Mouse (Mus musculus) heart, adult 2 months (tissue): ENCODE measurements around the gene Fam78a. TPM values are rescaled to one million over a fixed set of nuclear protein-coding genes. Genes with fewer than 3 reads are reported as not detected.
"Not testable (repeated sequence)": the region's sequence is repeated elsewhere in the genome, so short reads cannot be mapped to it uniquely, and the experiment has no call there.

ENCODE experiments used
- DNase-seq, 2 experiments: peaks; one replicate each; pipeline ENCODE4 v3.0.0; 2021
- H3K27ac ChIP-seq: fragments of 200-600 bp; 2 replicates; pipeline ENCODE4 v1.8.1; 2022
- H3K27me3 ChIP-seq: fragments of 200-500 bp; 2 replicates; pipeline ENCODE4 v1.6.1; 2012; ENCODE audit warnings: mild to moderate bottlenecking, low read length, inconsistent platforms, mixed read lengths; ENCODE audit not compliant: control insufficient read depth, insufficient read depth
- H3K36me3 ChIP-seq: fragments of 200-500 bp; 2 replicates; pipeline ENCODE4 v1.6.1; 2012; ENCODE audit warnings: low read length, inconsistent platforms; ENCODE audit not compliant: control insufficient read depth, insufficient read depth
- H3K4me1 ChIP-seq: fragments of 200-500 bp; 2 replicates; pipeline ENCODE4 v1.6.1; 2011; ENCODE audit warnings: low read length; ENCODE audit not compliant: control insufficient read depth, insufficient read depth
- H3K4me3 ChIP-seq: fragments of 200-600 bp; 2 replicates; pipeline ENCODE4 v1.8.1; 2022
- H3K79me2 ChIP-seq: fragments of 200-500 bp; replicated peaks from 2 replicates; pipeline ENCODE4 v1.6.1; 2012; ENCODE audit warnings: mild to moderate bottlenecking, inconsistent platforms, low read length, moderate library complexity, mixed read lengths; ENCODE audit not compliant: control insufficient read depth, insufficient read depth
- H3K9ac ChIP-seq: fragments of 200-500 bp; 2 replicates; pipeline ENCODE4 v1.6.1; 2012; ENCODE audit warnings: low read depth, mild to moderate bottlenecking, control low read depth, inconsistent platforms, low read length, mixed read lengths
- CTCF ChIP-seq: fragments of 200-600 bp; IDR thresholded peaks from 2 replicates; pipeline ENCODE4 v1.8.1; 2022; ENCODE audit warnings: antibody characterized with exemption, mild to moderate bottlenecking, moderate library complexity
- EP300 ChIP-seq: fragments of 200-500 bp; IDR thresholded peaks from 2 replicates; pipeline ENCODE4 v1.6.1; 2011; ENCODE audit warnings: low read depth, low read length, control low read depth; ENCODE audit not compliant: insufficient read depth
- POLR2A ChIP-seq: fragments of 200-500 bp; IDR thresholded peaks from 2 replicates; pipeline ENCODE4 v1.6.1; 2011; ENCODE audit warnings: mild to moderate bottlenecking, low read depth, low read length, control low read depth; ENCODE audit not compliant: insufficient read depth
- WGBS: fragments of 180-500 bp; shearing (Covaris S2); methylation state at CpG from one replicate; pipeline ENCODE4 v1.1.7; 2018; 5-methylcytosine and 5-hydroxymethylcytosine counted together
- intact Hi-C: fragments of 180-260 bp; cut with DNase I; formaldehyde crosslinking; loops from one replicate; pipeline ENCODE4 v1.15.1; 2025
- polyA plus RNA-seq: library from polyadenylated mRNA; depleted of rRNA; stranded (reverse); fragments of >200 nt; gene quantifications from 2 replicates; pipeline ENCODE4 v1.2.3, GENCODE M21; 2012
- total RNA-seq, 2 experiments: library from RNA; stranded (reverse); gene quantifications; 2 replicates each; pipeline ENCODE4 v1.2.3; 2021

Fam78a gene
- total and polyA plus RNA-seq, 3 experiments, result 15.9 to 19.1 (median 18.7) TPM

DNA sequence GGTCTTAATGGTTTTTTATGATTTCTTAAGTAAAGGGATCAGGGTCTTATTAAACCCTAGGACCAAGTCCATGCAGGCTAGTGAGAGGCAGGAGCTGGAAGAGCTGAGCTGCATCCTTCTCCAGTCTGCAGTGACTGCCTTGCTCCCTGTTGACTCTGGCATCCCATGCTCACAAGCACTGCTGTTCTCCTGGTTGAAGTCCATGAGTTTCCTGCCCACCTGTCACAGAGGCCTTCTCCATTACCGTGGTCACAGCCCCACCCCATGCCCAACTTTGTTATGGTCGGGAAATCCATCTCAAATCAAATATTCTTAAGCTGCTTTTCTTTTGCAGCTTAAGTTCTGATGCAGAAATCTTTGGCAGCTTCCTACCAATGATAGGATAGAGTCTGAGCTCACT, 43.6 kb downstream of the Fam78a start:
- Histone ChIP-seq H3K36me3 (peaks cover 7% of the 10 kb centered on the region; the same call in 1 of the 2 replicates), H3K9ac (no peak overlapping the region), H3K4me1 (no peaks in the 10 kb centered on the region), H3K27me3 (no peaks in the 10 kb centered on the region), H3K79me2 (no peaks in the 10 kb centered on the region), H3K4me3 (no peak overlapping the region), H3K27ac (no peak overlapping the region)
- 88% methylated on average over 2 of the region's 2 CpGs for WGBS
- intact Hi-C loops, result no loop called here
- DNase-seq, result no peak
- TF ChIP-seq CTCF (no peak), POLR2A (no peak), EP300 (no peak)

DNA sequence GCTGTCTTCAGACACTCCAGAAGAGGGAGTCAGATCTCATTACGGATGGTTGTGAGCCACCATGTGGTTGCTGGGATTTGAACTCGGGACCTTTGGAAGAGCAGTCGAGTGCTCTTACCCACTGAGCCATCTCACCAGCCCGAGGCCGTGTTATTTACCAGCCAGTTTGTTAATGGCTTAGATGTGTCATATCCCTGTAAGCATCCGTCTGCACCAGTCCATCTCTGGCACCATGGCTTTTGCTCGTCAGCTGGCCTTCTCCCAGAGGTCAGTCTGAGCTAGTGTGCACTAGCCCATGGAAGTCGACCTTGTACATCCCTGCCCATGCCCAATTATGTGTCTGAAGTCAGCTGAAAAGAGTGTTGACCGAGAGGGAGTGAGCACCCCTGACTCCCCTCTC, 44.0 kb downstream of the Fam78a start:
- 91% methylated on average over 9 of the region's 9 CpGs for WGBS
- DNase-seq, H3K4me1 ChIP-seq, H3K9ac ChIP-seq, H3K36me3 ChIP-seq, H3K4me3 ChIP-seq, H3K27me3 ChIP-seq, H3K79me2 ChIP-seq, intact Hi-C loops, H3K27ac ChIP-seq: not testable (repeated sequence)

DNA sequence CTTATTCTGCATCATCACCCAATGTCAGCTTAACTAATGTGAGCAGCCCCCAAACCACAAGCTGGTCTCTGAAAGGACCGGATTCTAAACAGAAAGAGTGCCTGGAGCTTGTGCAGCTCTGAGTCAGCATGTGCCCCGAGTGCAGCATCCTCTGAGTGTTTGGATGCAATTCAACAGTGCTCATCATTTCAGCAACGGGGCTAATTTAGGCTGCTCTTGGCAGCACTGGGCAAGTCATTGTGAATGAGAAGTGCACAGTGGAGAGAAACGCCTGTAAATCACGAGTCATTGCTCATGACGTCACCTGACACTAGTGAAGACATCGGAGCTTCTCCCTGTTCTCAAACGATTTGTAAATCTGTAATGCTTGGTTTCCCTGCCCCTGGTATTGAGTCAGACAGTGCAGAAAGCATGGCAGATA, 46.0 kb downstream of the Fam78a start:
- TF ChIP-seq POLR2A, result no peak
- 0 out of 2 replicates have a peak, but pooled peaks have one; percentile 53 for TF ChIP-seq EP300
- Histone ChIP-seq H3K9ac (no peak overlapping the region), H3K27me3 (no peaks in the 10 kb centered on the region), H3K4me1 (no peaks in the 10 kb centered on the region), H3K79me2 (no peaks in the 10 kb centered on the region), H3K36me3 (peaks cover 5% of the 10 kb centered on the region; the same call in 1 of the 2 replicates), H3K27ac (peak overlapping the region; percentile 16; the same call in 1 of the 2 replicates), H3K4me3 (no peak overlapping the region)
- intact Hi-C loops, result loop anchor here (5.0 kb wide), 2 partner anchors 44 to 94 kb away; partner anchors contain the start of gene Fam78a
- peak in 1 of 2 experiments; percentile 51 for DNase-seq
- WGBS, result 46% methylated on average over 8 of the region's 8 CpGs

DNA sequence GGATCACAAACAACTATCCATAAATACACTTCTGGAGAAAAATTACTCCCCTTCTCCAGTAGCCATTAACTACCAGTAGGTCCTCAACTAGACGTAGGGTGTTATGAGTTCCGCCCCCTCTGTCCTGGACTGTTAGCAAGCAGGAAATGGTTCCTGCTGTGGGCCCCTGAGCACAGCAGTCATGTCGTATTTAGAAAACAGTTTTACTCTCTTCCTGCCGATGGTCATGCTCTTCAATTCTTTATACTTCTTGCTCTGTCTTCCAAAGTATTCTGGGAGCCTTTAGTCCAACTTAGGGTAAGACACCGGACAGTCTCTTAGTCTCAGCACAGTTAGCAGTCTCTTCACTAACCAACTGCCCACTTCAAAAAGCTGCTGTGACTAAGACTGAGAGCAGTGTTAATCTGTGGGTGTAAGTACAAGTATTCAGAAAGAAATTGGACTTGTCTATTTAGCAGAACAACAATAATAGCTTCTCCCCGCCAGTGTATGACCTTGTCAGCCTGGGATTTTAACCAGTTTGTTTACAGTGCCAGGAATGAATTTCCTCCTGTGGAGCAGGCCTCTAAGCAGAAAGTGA, 47.3 kb downstream of the Fam78a start:
- no peak for TF ChIP-seq EP300
- TF ChIP-seq POLR2A, result no peak
- TF ChIP-seq CTCF, result no peak
- Histone ChIP-seq H3K36me3 (peaks cover 5% of the 10 kb centered on the region; the same call in 1 of the 2 replicates), H3K27ac (peak overlapping the region; percentile 50; the same call in 1 of the 2 replicates), H3K79me2 (no peaks in the 10 kb centered on the region), H3K4me1 (no peaks in the 10 kb centered on the region), H3K27me3 (no peaks in the 10 kb centered on the region), H3K4me3 (no peak overlapping the region), H3K9ac (no peak overlapping the region)
- no peak for DNase-seq
- WGBS, result 37% methylated on average over 6 of the region's 6 CpGs
- intact Hi-C loops, result loop anchor here (5.0 kb wide), 2 partner anchors 45 to 95 kb away; partner anchors contain the start of gene Fam78a

DNA sequence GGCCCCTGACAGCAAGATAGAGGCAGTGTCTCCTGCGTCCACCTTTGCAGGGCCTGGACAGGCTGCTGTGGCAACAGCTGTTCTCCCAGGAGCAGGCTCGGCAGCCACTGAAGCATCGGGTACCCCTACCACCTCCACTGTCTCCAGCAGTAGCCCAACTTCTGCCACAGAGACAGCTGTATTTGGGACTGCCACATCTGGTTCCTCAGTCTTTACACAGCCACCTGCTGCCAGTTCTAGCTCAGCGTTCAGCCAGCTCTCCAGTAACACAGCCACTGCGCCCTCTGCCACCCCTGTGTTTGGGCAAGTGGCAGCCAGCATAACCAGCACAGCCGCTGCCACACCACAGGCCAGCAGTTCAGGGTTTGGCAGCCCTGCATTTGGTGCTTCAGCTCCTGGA, 50.5 kb downstream of the Fam78a start:
- Histone ChIP-seq H3K4me3 (no peak overlapping the region), H3K27me3 (no peaks in the 10 kb centered on the region), H3K36me3 (peaks cover 5% of the 10 kb centered on the region; the same call in 1 of the 2 replicates), H3K4me1 (no peaks in the 10 kb centered on the region), H3K79me2 (no peaks in the 10 kb centered on the region), H3K27ac (no peak overlapping the region), H3K9ac (no peak overlapping the region)
- 94% methylated on average over 6 of the region's 6 CpGs for WGBS
- DNase-seq, result no peak
- TF ChIP-seq POLR2A (no peak), CTCF (no peak), EP300 (no peak)
- intact Hi-C loops, result no loop called here

DNA sequence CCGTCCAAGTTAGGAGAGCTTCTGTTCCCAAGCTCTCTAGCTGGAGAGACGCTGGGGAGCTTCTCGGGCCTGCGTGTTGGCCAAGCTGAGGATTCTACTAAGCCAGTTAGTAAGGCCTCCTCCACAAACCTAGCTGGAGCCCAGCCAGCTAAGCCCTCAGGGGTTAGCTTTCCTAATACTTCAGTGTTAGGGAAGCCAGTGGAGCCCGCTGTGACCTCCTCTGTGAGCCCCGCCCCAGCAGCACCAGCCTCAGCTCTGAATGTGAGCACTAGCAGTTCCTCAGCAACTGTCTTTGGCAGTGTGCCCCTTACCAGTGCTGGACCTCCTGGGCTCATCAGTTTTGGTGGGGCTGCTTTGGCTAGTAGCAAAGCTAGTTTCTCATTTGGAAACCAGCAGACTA, 51.2 kb downstream of the Fam78a start:
- Histone ChIP-seq H3K4me1 (no peaks in the 10 kb centered on the region), H3K36me3 (peaks cover 5% of the 10 kb centered on the region; the same call in 1 of the 2 replicates), H3K79me2 (no peaks in the 10 kb centered on the region), H3K9ac (no peak overlapping the region), H3K27ac (no peak overlapping the region), H3K4me3 (no peak overlapping the region), H3K27me3 (no peaks in the 10 kb centered on the region)
- intact Hi-C loops, result no loop called here
- TF ChIP-seq EP300, result no peak
- TF ChIP-seq CTCF, result no peak
- TF ChIP-seq POLR2A, result no peak
- WGBS, result 81% methylated on average over 6 of the region's 6 CpGs
- DNase-seq, result peak; percentile 53 to 55
